Mouse (Mus musculus) A20 (cell line): ENCODE measurements around the gene Vsig8.
A peak's percentile ranks its signal among the peaks of the same experiment; 100 is the strongest.

Experiments
- DNase-seq: peaks from one replicate; pipeline ENCODE4 v3.0.0-alpha.2; 2011; ENCODE audit warnings: low read depth, low spot score

Gene Vsig8

GRCm38 (mm10) chr1:172555638-172556037 lies at the start of gene Vsig8:
Gene Vsig8 (plus strand): TSS chr1:172555938.
- no peak for DNase-seq

- DNase-seq: no peak
These were observed 48.7 kb upstream of the Vsig8 start for GRCm38 (mm10) chr1:172507001-172507400.

DNA sequence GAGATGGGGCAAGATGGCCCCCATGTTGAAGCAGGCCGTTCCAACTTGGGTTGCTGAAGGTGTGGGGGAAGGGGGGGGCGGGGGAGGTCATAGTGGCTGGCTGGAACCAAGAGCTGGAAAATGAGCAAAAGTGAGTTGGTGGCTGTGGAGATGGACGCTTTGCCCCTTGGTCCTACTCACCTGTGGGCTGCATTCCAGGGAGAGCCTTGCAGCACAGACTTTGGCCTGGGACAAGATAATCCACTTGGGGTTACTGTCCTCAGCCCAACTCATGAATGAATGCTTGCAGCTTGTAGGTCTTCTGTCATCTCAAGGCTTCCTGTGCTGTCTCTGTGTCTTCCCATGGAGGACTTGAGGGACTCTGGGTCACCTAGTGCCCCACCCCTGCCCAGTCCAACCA lies 48.0 kb upstream of the Vsig8 start:
- DNase-seq: no peak

DNA sequence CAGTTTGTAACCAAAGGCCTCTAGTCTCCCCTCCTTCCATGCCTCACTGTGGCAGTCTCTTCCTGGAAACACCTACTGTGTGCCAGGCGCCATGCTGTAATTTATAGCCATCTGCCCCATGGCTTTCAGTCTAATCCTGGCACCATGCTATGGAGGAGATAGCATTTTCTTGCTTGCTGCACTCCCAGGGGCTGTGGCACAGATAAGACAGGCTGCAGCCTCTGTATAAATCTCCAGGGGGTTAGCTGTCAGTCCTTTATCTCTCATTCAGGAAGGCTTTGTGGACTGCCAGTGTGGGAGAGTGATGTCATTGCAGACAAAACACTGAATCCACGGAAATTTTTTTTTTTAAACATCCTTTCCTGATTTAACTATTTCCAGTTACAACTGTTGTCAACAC lies 47.6 kb upstream of the Vsig8 start:
- DNase-seq: no peak

GRCm38 (mm10) chr1:172509235-172509634 lies 46.5 kb upstream of the Vsig8 start:
- no peak for DNase-seq

DNA sequence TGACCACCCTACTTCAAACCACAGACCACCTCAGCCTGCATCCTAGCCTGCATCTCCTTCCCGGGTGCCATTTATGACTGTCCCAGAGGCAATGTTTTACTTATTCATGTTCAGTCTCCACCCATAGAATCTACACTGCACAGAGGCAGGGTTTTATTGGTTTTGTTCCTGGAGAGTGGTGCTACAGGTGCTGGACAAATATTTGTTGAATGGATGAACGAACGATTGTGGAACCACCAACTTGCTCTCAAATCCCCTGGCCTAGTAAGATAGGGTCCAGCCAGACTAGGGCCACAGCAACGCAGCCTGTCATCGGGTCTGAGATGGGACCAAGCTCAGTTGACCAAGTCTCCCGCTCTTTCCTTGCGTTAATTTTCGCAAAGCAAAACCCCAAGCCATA lies 45.8 kb upstream of the Vsig8 start:
- DNase-seq: no peak

GRCm38 (mm10) chr1:172510421-172510972 lies 45.2 kb upstream of the Vsig8 start:
- DNase-seq: no peak

DNA sequence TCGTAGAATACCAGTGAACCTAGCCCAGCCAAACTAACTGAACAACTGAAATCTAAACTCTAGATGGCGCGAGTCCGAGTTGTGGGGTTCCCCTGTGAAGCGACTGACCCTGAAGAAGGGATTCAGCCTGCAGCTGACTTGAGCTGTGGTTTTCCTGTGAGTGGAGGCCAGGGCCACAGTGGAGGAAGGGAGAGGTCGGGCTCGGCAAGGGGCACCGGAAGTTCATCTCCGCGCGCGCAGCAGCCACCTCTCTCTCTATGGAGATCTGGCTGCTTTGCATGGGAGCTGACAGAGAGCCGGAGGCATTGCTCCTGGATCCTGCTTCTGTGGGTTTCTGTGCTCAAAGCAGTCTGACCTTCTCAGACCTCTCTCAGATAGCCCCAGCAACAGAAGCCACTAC lies 42.8 kb upstream of the Vsig8 start:
- peak; percentile 69 for DNase-seq

- DNase-seq: no peak
These were observed 42.1 kb upstream of the Vsig8 start for GRCm38 (mm10) chr1:172513525-172514212.

DNA sequence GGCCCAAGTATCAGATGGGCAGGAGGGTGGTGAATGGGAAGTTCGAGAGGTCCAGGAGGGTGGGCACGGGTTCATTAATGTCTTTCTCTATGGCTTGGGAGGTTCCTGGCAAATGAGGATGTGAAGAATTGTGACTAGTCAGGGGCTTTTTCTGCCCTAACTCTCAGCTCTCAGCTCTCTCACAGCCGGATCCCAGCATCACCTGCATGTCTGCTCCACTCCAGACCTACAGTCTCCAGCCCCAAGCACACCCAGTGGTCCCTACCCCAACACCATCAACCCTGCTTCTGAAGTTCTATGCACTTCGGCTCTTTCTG lies 41.6 kb upstream of the Vsig8 start:
- DNase-seq: no peak

DNA sequence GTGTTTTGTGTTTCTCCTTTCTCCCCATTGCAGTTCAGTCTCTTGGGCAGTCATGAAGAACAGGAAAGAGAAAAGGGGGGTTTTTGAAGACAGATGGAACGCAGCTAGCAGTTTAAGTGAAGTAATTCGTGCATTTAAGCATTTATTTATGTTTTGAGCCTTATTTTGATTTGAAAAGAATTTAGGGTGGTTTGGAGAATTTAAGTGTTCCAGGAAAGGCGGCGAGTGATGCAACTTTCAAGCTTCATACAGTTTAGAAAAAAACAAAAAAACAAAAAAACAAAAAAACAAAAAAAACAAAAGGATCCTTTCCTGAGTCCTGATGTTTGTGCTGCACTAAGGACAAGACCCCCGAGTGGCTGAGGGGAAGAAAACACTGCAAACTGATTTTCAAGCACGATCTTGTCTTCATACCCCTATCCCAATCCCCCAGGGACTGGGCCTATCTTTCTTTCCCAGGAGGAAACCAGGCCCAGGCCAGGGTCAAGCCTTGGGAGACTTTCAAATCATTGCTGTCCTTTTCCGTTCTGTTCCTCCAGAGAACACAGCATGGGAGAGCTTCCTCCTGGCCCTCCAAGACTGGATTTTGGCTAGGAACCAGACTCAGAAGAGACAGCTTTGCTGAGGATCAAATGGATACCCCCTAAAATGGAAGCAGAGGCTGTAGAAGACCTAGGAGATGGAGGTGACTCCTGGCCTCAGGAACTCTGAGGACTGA lies 41.0 kb upstream of the Vsig8 start:
- no peak for DNase-seq

DNA sequence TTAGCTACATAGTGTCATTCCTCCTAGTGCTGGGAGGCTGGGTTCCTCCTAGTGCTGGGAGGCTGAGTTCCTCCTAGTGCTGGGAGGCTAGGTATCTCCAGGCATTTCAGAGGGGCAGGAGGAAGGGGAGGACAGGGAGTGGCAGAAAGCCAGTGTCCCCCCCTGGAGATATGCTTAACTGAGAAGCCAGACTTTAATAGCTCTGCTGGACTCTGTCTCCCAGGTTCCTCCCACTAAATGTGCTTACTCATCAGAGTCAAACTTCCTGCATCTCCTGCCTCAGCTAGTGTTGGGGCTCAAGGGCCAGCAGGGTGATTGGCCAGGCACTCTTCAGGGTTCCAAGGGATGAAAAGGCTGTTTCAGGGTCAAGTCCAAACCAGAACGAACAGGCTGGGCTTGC lies 40.3 kb upstream of the Vsig8 start:
- no peak for DNase-seq

GRCm38 (mm10) chr1:172518013-172518412 lies 37.7 kb upstream of the Vsig8 start:
- no peak for DNase-seq

- no peak for DNase-seq
These were observed 36.1 kb upstream of the Vsig8 start for GRCm38 (mm10) chr1:172519644-172520043.

GRCm38 (mm10) chr1:172520576-172521440 lies 34.9 kb upstream of the Vsig8 start, which contains the start of gene Cfap45:
Gene Cfap45 (plus strand): TSS chr1:172520801.
- no peak for DNase-seq

GRCm38 (mm10) chr1:172522524-172522923 lies 33.2 kb upstream of the Vsig8 start:
- DNase-seq: peak; percentile 38

DNA sequence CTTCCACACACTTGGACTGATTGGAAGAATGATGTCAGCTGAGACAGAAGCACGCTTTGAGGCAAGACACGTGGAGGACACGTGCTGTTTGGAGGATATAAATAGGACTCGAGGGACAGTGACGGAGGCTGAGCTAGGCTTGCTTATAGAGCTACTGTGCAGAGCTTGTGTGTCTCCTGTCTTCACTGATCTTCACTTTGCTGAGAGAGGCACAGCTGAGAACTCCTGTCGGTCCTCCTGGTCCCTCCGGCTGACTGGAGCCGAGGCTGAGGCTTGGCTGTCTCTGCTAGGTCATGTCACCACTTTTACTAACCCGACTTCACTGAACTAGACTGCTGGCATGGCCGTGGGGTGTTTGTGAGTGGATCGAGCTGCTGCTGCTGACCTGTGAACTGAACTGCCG lies 32.0 kb upstream of the Vsig8 start:
- DNase-seq: no peak

- no peak for DNase-seq
These were observed 30.5 kb upstream of the Vsig8 start for GRCm38 (mm10) chr1:172525027-172525764.

DNA sequence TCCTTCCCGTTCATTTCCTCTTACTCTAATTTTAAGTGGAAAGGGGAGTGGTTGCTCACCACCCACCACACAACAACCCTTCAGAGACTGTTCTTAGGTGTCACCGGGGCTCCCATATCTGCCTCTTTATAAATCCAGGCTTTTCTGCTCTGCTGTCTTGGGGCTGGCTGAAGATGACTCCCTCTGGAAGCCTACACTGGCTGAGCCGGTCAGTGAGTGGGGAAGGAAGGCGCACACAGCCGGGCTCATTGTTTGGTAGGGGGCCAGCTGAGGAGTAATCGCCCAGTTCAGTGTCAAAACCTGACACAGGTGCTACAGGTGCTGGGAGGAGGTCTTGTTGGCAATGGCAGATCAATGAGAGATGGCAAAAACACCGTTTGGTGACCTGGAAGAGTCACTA lies 29.8 kb upstream of the Vsig8 start:
- DNase-seq: no peak

DNA sequence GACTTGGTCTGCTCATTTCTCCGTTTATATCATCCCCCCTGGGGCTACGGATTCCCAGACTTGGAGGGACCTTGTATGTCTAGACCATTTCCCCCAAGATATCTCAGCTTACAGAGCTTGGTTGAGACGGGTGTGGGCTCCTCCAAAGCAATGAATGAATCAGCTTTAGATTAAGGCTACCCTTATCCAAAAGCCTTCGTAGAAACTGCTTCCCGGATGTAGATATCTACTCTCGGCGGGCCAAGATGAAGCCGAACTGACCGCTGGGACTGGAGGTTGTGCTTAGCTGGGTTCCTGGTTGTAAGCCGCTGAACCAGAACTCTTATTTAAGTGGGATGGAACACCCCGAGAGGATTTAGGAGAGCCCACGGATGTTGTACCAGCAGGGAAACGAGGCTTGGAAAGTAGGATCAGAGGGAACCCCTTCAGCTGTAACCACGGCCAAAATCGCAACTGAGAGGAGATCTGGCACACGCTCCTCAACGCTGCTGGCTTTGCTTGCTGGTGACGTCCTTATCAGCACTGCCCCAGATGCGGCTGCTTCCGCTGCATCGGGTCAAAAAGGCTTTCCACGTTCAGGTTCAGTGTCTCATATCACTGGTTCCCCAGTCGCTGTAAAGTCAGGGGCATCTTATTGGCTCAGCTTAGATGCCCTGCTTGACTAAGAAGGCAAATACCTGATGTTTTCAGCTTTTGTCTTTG lies 29.2 kb upstream of the Vsig8 start:
- no peak for DNase-seq

DNA sequence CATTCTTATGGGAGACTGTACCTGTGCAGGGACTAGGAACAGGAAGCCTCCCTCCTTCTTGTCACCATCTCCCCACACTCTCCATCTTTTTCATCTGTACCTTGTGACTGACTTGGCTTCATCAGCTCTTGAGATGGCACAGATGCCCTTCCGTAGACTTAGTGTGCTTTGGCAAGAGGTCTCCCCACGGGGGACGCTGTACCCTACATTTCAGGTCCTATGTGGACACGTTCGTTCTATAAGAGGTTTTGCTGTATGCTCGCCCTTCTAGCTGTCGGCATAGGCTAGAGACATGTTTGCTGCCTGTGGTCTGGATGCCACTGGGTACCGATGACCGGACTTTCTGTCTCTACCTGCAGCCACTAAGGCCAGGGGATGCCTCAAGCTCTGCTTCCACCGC lies 28.3 kb upstream of the Vsig8 start:
- no peak for DNase-seq
